8 mouse cellular contexts compared by ENCODE assay signal in genomic region chr4:139330605-139331004, GRCm38 (mm10). TPM values are rescaled to one million over a fixed set of nuclear protein-coding genes. Genes with fewer than 3 reads are reported as not detected.
DNase-seq lines count a peak whose midpoint lies in the region; ATAC-seq and TF ChIP-seq lines count a peak whose summit lies in the region.

No protein-coding gene starts in this region.

- TF ChIP-seq CTCF in G1E (IDR thresholded peaks at IDR 0.05; ENCODE audit: low read depth, low read length) = peak; percentile 38; the same call in 1 of the 2 replicates

- H3K27me3 ChIP-seq in G1E (ENCODE audit: insufficient read depth, low read length) = no peaks in the 10 kb centered on the region
- H3K27me3 ChIP-seq in intestine, embryonic 15.5 days (replicated peaks) = no peaks in the 10 kb centered on the region
- no peaks in the 10 kb centered on the region for H3K27me3 ChIP-seq in liver, embryonic 15.5 days
- H3K27me3 ChIP-seq in neural tube, embryonic 13.5 days = no peaks in the 10 kb centered on the region; the same call in 1 of the 2 replicates

- H3K9me3 ChIP-seq in G1E (replicated peaks) = no peaks in the 10 kb centered on the region
- no peaks in the 10 kb centered on the region for H3K9me3 ChIP-seq in intestine, embryonic 15.5 days
- H3K9me3 ChIP-seq in liver, embryonic 15.5 days (replicated peaks) = no peaks in the 10 kb centered on the region
- H3K9me3 ChIP-seq in neural tube, embryonic 13.5 days = no peaks in the 10 kb centered on the region

- H3K4me3 ChIP-seq in G1E (ENCODE audit: low read depth, low read length) = peak overlapping the region; percentile 71
- peak overlapping the region; percentile 33 for H3K4me3 ChIP-seq in intestine, embryonic 15.5 days (replicated peaks)
- H3K4me3 ChIP-seq in liver, embryonic 15.5 days (replicated peaks) = peak overlapping the region; percentile 56
- H3K4me3 ChIP-seq in neural tube, embryonic 13.5 days = no peak overlapping the region

- peak; percentile 83 for ATAC-seq in G1E (ENCODE audit: extremely low read depth, insufficient number of reproducible peaks, low FRiP score, poor library complexity, severe bottlenecking)
- peak; percentile 84 for ATAC-seq in intestine, embryonic 15.5 days
- ATAC-seq in liver, embryonic 15.5 days (ENCODE audit: insufficient read depth) = peak; percentile 76
- ATAC-seq in neural tube, embryonic 13.5 days (ENCODE audit: low read depth) = no peak

- no peak overlapping the region for H3K27ac ChIP-seq in intestine, embryonic 15.5 days
- peak overlapping the region; percentile 51 for H3K27ac ChIP-seq in liver, embryonic 15.5 days (replicated peaks)
- no peak overlapping the region for H3K27ac ChIP-seq in neural tube, embryonic 13.5 days (replicated peaks)

- peaks cover 15% of the 10 kb centered on the region for H3K36me3 ChIP-seq in G1E (replicated peaks)
- no peaks in the 10 kb centered on the region for H3K36me3 ChIP-seq in intestine, embryonic 15.5 days
- no peaks in the 10 kb centered on the region for H3K36me3 ChIP-seq in liver, embryonic 15.5 days (replicated peaks)
- H3K36me3 ChIP-seq in neural tube, embryonic 13.5 days = no peaks in the 10 kb centered on the region

- no peak overlapping the region for H3K9ac ChIP-seq in intestine, embryonic 15.5 days
- peak overlapping the region; percentile 42 for H3K9ac ChIP-seq in liver, embryonic 15.5 days
- no peak overlapping the region for H3K9ac ChIP-seq in neural tube, embryonic 13.5 days

- WGBS in intestine, embryonic 15.5 days = 8% methylated on average over 10 of the region's 10 CpGs
- WGBS in liver, embryonic 15.5 days (ENCODE audit: insufficient replicate concordance) = 6% methylated on average over 10 of the region's 10 CpGs
- 7% methylated on average over 10 of the region's 10 CpGs for WGBS in neural tube, embryonic 13.5 days

- peak overlapping the region; percentile 64 for H3K4me2 ChIP-seq in intestine, embryonic 15.5 days (replicated peaks)
- H3K4me2 ChIP-seq in liver, embryonic 15.5 days = peak overlapping the region; percentile 76
- peak overlapping the region; percentile 32 for H3K4me2 ChIP-seq in neural tube, embryonic 13.5 days

- H3K4me1 ChIP-seq in G1E (ENCODE audit: insufficient read depth, low read depth, low read length) = peaks cover 49% of the 10 kb centered on the region
- 0 out of 2 replicates have a peak, but pooled peaks cover 4% of the 10 kb centered on the region for H3K4me1 ChIP-seq in intestine, embryonic 15.5 days (replicated peaks)
- peaks cover 36% of the 10 kb centered on the region for H3K4me1 ChIP-seq in liver, embryonic 15.5 days (replicated peaks)
- no peaks in the 10 kb centered on the region for H3K4me1 ChIP-seq in neural tube, embryonic 13.5 days (replicated peaks)

- peak; percentile 83 for DNase-seq in 3T3-L1 (ENCODE audit: low read depth, low spot score)
- peak; percentile 70 for DNase-seq in G1E (ENCODE audit: low spot score)
- DNase-seq in embryo, embryonic 10.5 days (ENCODE audit: low spot score) = peak; percentile 91
- peak; percentile 95 for DNase-seq in heart, adult 11 months
- peak; percentile 83 to 86 for DNase-seq in thymus, postnatal 36 days

RNA-seq across cellular contexts. Expression of gene Akr7a5, which starts 20.1 kb away (rescaled TPM):
- 7.8 and 13.2 TPM in 2 replicates for total RNA-seq in G1E (2014; fragmentation: Nextera tagmentation)
- 13.8 and 19.1 TPM in 2 replicates for total RNA-seq in G1E (2017)
- polyA plus RNA-seq in G1E (2012) = 57.3 and 64.0 TPM in 2 replicates
- polyA plus RNA-seq in intestine, embryonic 15.5 days (2015; fragmentation: Nextera tagmentation; extraction: Ambion mirVana) = 170 and 186 TPM in 2 replicates
- polyA plus RNA-seq in liver, embryonic 15.5 days (2015; fragmentation: Nextera tagmentation; extraction: Ambion mirVana) = 48.3 and 57.1 TPM in 2 replicates
- polyA plus RNA-seq in neural tube, embryonic 13.5 days (2015; fragmentation: Nextera tagmentation; extraction: Ambion mirVana) = 55.6 and 58.6 TPM in 2 replicates

RNA-seq across cellular contexts. Expression of gene Pqlc2, which starts 20.1 kb away (rescaled TPM):
- total RNA-seq in G1E (2014; fragmentation: Nextera tagmentation) (4.3 and 6.8 TPM in 2 replicates), G1E (2017) (11.8 and 14.0 TPM in 2 replicates)
- polyA plus RNA-seq in G1E (2012) = 3.8 and 4.4 TPM in 2 replicates
- 19.3 and 23.3 TPM in 2 replicates for polyA plus RNA-seq in intestine, embryonic 15.5 days (2015; fragmentation: Nextera tagmentation; extraction: Ambion mirVana)
- polyA plus RNA-seq in liver, embryonic 15.5 days (2015; fragmentation: Nextera tagmentation; extraction: Ambion mirVana) = 12.7 and 15.2 TPM in 2 replicates
- polyA plus RNA-seq in neural tube, embryonic 13.5 days (2015; fragmentation: Nextera tagmentation; extraction: Ambion mirVana) = 12.9 and 13.2 TPM in 2 replicates

RNA-seq across cellular contexts. Expression of gene Mrto4, which starts 21.8 kb away (rescaled TPM):
- total RNA-seq in G1E (2014; fragmentation: Nextera tagmentation) (60.7 and 78.4 TPM in 2 replicates), G1E (2017) (65.6 and 75.9 TPM in 2 replicates)
- 68.6 and 97.0 TPM in 2 replicates for polyA plus RNA-seq in G1E (2012)
- polyA plus RNA-seq in intestine, embryonic 15.5 days (2015; fragmentation: Nextera tagmentation; extraction: Ambion mirVana) = 119 and 122 TPM in 2 replicates
- polyA plus RNA-seq in liver, embryonic 15.5 days (2015; fragmentation: Nextera tagmentation; extraction: Ambion mirVana) = 78.7 and 83.7 TPM in 2 replicates
- polyA plus RNA-seq in neural tube, embryonic 13.5 days (2015; fragmentation: Nextera tagmentation; extraction: Ambion mirVana) = 86.7 and 90.3 TPM in 2 replicates

RNA-seq across cellular contexts. Expression of gene Emc1, which starts 21.8 kb away (rescaled TPM):
- total RNA-seq in G1E (2014; fragmentation: Nextera tagmentation) = 21.4 and 26.9 TPM in 2 replicates
- total RNA-seq in G1E (2017) = 20.3 and 20.8 TPM in 2 replicates
- polyA plus RNA-seq in G1E (2012) = 5.3 and 9.4 TPM in 2 replicates
- 21.2 TPM in 2 replicates for polyA plus RNA-seq in intestine, embryonic 15.5 days (2015; fragmentation: Nextera tagmentation; extraction: Ambion mirVana)
- 13.5 and 13.9 TPM in 2 replicates for polyA plus RNA-seq in liver, embryonic 15.5 days (2015; fragmentation: Nextera tagmentation; extraction: Ambion mirVana)
- polyA plus RNA-seq in neural tube, embryonic 13.5 days (2015; fragmentation: Nextera tagmentation; extraction: Ambion mirVana) = 39.9 and 41.7 TPM in 2 replicates

RNA-seq across cellular contexts. Expression of gene Ubr4, which starts 21.8 kb away (rescaled TPM):
- total RNA-seq in G1E (2014; fragmentation: Nextera tagmentation) = 386 and 393 TPM in 2 replicates
- total RNA-seq in G1E (2017) = 62.2 and 68.1 TPM in 2 replicates
- polyA plus RNA-seq in G1E (2012) = 67.8 and 132 TPM in 2 replicates
- polyA plus RNA-seq in intestine, embryonic 15.5 days (2015; fragmentation: Nextera tagmentation; extraction: Ambion mirVana) = 52.7 and 59.0 TPM in 2 replicates
- polyA plus RNA-seq in liver, embryonic 15.5 days (2015; fragmentation: Nextera tagmentation; extraction: Ambion mirVana) = 39.5 and 49.1 TPM in 2 replicates
- 74.8 and 82.5 TPM in 2 replicates for polyA plus RNA-seq in neural tube, embryonic 13.5 days (2015; fragmentation: Nextera tagmentation; extraction: Ambion mirVana)
